12 mouse cellular contexts compared by ENCODE assay signal in genomic region chr4:137483871-137484270, GRCm38 (mm10). TPM values are rescaled to one million over a fixed set of nuclear protein-coding genes. Genes with fewer than 3 reads are reported as not detected.
DNase-seq lines count a peak whose midpoint lies in the region; ATAC-seq and TF ChIP-seq lines count a peak whose summit lies in the region.
"Had no signal": no experiment of that assay in that cellular context is flagged by ENCODE, and none has a peak within 500 bp of the region (broad histone marks: within the 10 kb centered on the region; RNA-seq: fewer than 3 reads in every experiment).

No protein-coding gene starts in this region.

- peaks cover 93% of the 10 kb centered on the region for H3K4me1 ChIP-seq in heart, embryonic 11.5 days (ENCODE audit: control insufficient read depth, insufficient read depth, low read length)
- peaks cover 95% of the 10 kb centered on the region for H3K4me1 ChIP-seq in heart, embryonic 15.5 days (replicated peaks)
- peaks cover 91% of the 10 kb centered on the region for H3K4me1 ChIP-seq in limb, embryonic 13.5 days
- H3K4me1 ChIP-seq in small intestine, adult 2 months (ENCODE audit: control insufficient read depth, insufficient read depth, insufficient read length, low read length): peaks cover 48% of the 10 kb centered on the region

- no peak for TF ChIP-seq POLR2A in small intestine, adult 2 months (IDR thresholded peaks at IDR 0.05; ENCODE audit: low read depth, low read length)

- no peak for TF ChIP-seq CTCF in small intestine, adult 2 months (IDR thresholded peaks at IDR 0.05; ENCODE audit: extremely low read depth, insufficient read length, insufficient replicate concordance, low read depth, low read length)

- H3K4me2 ChIP-seq in heart, embryonic 11.5 days: no peak overlapping the region; the same call in 1 of the 2 replicates
- H3K4me2 ChIP-seq in heart, embryonic 15.5 days: peak overlapping the region; percentile 34; the same call in 1 of the 2 replicates
- H3K4me2 ChIP-seq in limb, embryonic 13.5 days (replicated peaks): no peak overlapping the region
- H3K4me2 ChIP-seq: midbrain, embryonic 13.5 days had no signal

- H3K9ac ChIP-seq in heart, embryonic 11.5 days (ENCODE audit: low read depth, low read length): no peak overlapping the region
- no peak overlapping the region for H3K9ac ChIP-seq in heart, embryonic 15.5 days
- no peak overlapping the region for H3K9ac ChIP-seq in limb, embryonic 13.5 days
- H3K9ac ChIP-seq: midbrain, embryonic 13.5 days had no signal

- H3K27me3 ChIP-seq in heart, embryonic 11.5 days (ENCODE audit: control insufficient read depth, insufficient read depth, low read length): no peaks in the 10 kb centered on the region
- no peaks in the 10 kb centered on the region for H3K27me3 ChIP-seq in heart, embryonic 15.5 days
- H3K27me3 ChIP-seq in limb, embryonic 13.5 days: no peaks in the 10 kb centered on the region
- no peaks in the 10 kb centered on the region for H3K27me3 ChIP-seq in small intestine, adult 2 months (ENCODE audit: control insufficient read depth, insufficient read depth, low read length)

- intact Hi-C loops in left cerebral cortex, postnatal 10 days (cut with DNase I): no loop called here

- no peaks in the 10 kb centered on the region for H3K9me3 ChIP-seq in heart, embryonic 11.5 days (replicated peaks; ENCODE audit: control insufficient read depth, low read length)
- no peaks in the 10 kb centered on the region for H3K9me3 ChIP-seq in heart, embryonic 15.5 days (replicated peaks)
- no peaks in the 10 kb centered on the region for H3K9me3 ChIP-seq in limb, embryonic 13.5 days
- H3K9me3 ChIP-seq: midbrain, embryonic 13.5 days had no signal

- ATAC-seq in heart, embryonic 11.5 days (replicated peaks; ENCODE audit: insufficient number of reproducible peaks, low FRiP score, low TSS enrichment): no peak
- ATAC-seq in heart, embryonic 15.5 days (replicated peaks; ENCODE audit: insufficient number of reproducible peaks, insufficient read depth, low FRiP score, low read depth): no peak
- no peak for ATAC-seq in limb, embryonic 13.5 days (ENCODE audit: low FRiP score, low read depth)
- ATAC-seq: midbrain, embryonic 13.5 days had no signal

- no peaks in the 10 kb centered on the region for H3K36me3 ChIP-seq in heart, embryonic 11.5 days (ENCODE audit: control insufficient read depth, insufficient read depth, low read length)
- H3K36me3 ChIP-seq in heart, embryonic 15.5 days: no peaks in the 10 kb centered on the region
- H3K36me3 ChIP-seq in limb, embryonic 13.5 days: no peaks in the 10 kb centered on the region
- no peaks in the 10 kb centered on the region for H3K36me3 ChIP-seq in small intestine, adult 2 months (ENCODE audit: control insufficient read depth, insufficient read depth, low read length)
- H3K36me3 ChIP-seq: midbrain, embryonic 13.5 days had no signal

- H3K27ac ChIP-seq in heart, embryonic 11.5 days (ENCODE audit: low read depth, low read length): peak overlapping the region; percentile 96
- peak overlapping the region; percentile 96 for H3K27ac ChIP-seq in heart, embryonic 15.5 days
- peak overlapping the region; percentile 48 for H3K27ac ChIP-seq in limb, embryonic 13.5 days
- peak overlapping the region; percentile 25; the same call in 1 of the 2 replicates for H3K27ac ChIP-seq in small intestine, adult 2 months (ENCODE audit: insufficient read depth, low read depth, low read length)
- H3K27ac ChIP-seq: midbrain, embryonic 13.5 days had no signal

- H3K4me3 ChIP-seq in heart, embryonic 11.5 days (ENCODE audit: low read depth, low read length): no peak overlapping the region
- H3K4me3 ChIP-seq in heart, embryonic 15.5 days: no peak overlapping the region
- H3K4me3 ChIP-seq in limb, embryonic 13.5 days: no peak overlapping the region
- H3K4me3 ChIP-seq in small intestine, adult 2 months (ENCODE audit: low read depth, low read length): no peak overlapping the region
- H3K4me3 ChIP-seq: erythroblast, embryonic 14.5 days; midbrain, embryonic 13.5 days had no signal

- 24% methylated on average over 16 of the region's 16 CpGs for WGBS in heart, embryonic 11.5 days (ENCODE audit: insufficient replicate concordance)
- WGBS in heart, embryonic 15.5 days: 18% methylated on average over 16 of the region's 16 CpGs
- WGBS in limb, embryonic 13.5 days: 57% methylated on average over 16 of the region's 16 CpGs
- WGBS in small intestine, adult 2 months: 11% methylated on average over 16 of the region's 16 CpGs

- DNase-seq in heart, postnatal 4 days: no peak
- DNase-seq in left cerebral cortex, postnatal 10 days (ENCODE audit: extremely low spot score in 1 of 2, low spot score in 2 of 2): no peak
- no peak for DNase-seq in embryo, embryonic 10 days (ENCODE audit: low spot score)
- DNase-seq in right cerebral cortex, postnatal 4 days: no peak

RNA-seq across cellular contexts. Expression of gene Hspg2, which starts 15.3 kb away (rescaled TPM):
- polyA plus RNA-seq in heart, embryonic 11.5 days (2014; fragmentation: Nextera tagmentation; extraction: Ambion mirVana): 55.5 and 56.4 TPM in 2 replicates
- 100 to 1,000 TPM; 467 to 506 TPM for total RNA-seq in heart, postnatal 4 days (2021)
- 41.3 and 56.3 TPM in 2 replicates for polyA plus RNA-seq in heart, embryonic 15.5 days (2015; fragmentation: Nextera tagmentation; extraction: Ambion mirVana)
- polyA plus RNA-seq in limb, embryonic 13.5 days (2015; fragmentation: Nextera tagmentation; extraction: Ambion mirVana): 29.4 and 29.6 TPM in 2 replicates
- polyA plus RNA-seq in small intestine, adult 2 months (2012; rRNA removed): 38.2 and 40.5 TPM in 2 replicates
- total RNA-seq in left cerebral cortex, postnatal 10 days (2021): 10 to 100 TPM; 11.0 to 11.5 TPM

RNA-seq across cellular contexts. Expression of gene 1700013G24Rik, which starts 30.8 kb away (rescaled TPM):
- polyA plus RNA-seq in heart, embryonic 11.5 days (2014; fragmentation: Nextera tagmentation; extraction: Ambion mirVana): not detected in 2 replicates
- not detected for total RNA-seq in heart, postnatal 4 days (2021)
- polyA plus RNA-seq in heart, embryonic 15.5 days (2015; fragmentation: Nextera tagmentation; extraction: Ambion mirVana): not detected in 2 replicates
- 0.18 TPM in 1 of 2 replicates, not detected in the other for polyA plus RNA-seq in limb, embryonic 13.5 days (2015; fragmentation: Nextera tagmentation; extraction: Ambion mirVana)
- polyA plus RNA-seq in small intestine, adult 2 months (2012; rRNA removed): not detected in 2 replicates
- not detected for total RNA-seq in left cerebral cortex, postnatal 10 days (2021)
- total RNA-seq: heart, postnatal 14 days; left cerebral cortex, adult 8-10 months had no signal
- polyA plus RNA-seq: erythroblast, embryonic 14.5 days; midbrain, embryonic 13.5 days had no signal

RNA-seq across cellular contexts. Expression of gene Cela3b, which starts 53.5 kb away (rescaled TPM):
- polyA plus RNA-seq in heart, embryonic 11.5 days (2014; fragmentation: Nextera tagmentation; extraction: Ambion mirVana): not detected in 2 replicates
- total RNA-seq in heart, postnatal 4 days (2021): not detected
- polyA plus RNA-seq in heart, embryonic 15.5 days (2015; fragmentation: Nextera tagmentation; extraction: Ambion mirVana): not detected in 2 replicates
- 0.15 TPM in 1 of 2 replicates, not detected in the other for polyA plus RNA-seq in limb, embryonic 13.5 days (2015; fragmentation: Nextera tagmentation; extraction: Ambion mirVana)
- polyA plus RNA-seq in small intestine, adult 2 months (2012; rRNA removed): 42.4 and 23,172 TPM in 2 replicates
- total RNA-seq in left cerebral cortex, postnatal 10 days (2021): not detected
- total RNA-seq: heart, postnatal 14 days; left cerebral cortex, adult 8-10 months had no signal
- polyA plus RNA-seq: erythroblast, embryonic 14.5 days; midbrain, embryonic 13.5 days had no signal

Comparison
In these comparisons a context has a peak if more than half of its experiments do, and no peak if none do; other contexts are left out.
1. H3K27ac ChIP-seq: peak in every context shown above with its lines; median percentile 96 in heart, embryonic 11.5 days; 96 in heart, embryonic 15.5 days; 48 in limb, embryonic 13.5 days; 25 in small intestine, adult 2 months.
2. RNA of gene Cela3b, which starts 53.5 kb away (polyA plus RNA-seq): 42.4 to 23,172 TPM in small intestine, adult 2 months; 0.15 TPM in limb, embryonic 13.5 days, not detected in heart, embryonic 15.5 days and not detected in heart, embryonic 11.5 days; every median in the first group is over 10 times any median in the second.